Mouse (Mus musculus): ENCODE results near the gene Btbd17. TPM values are rescaled to one million over a fixed set of nuclear protein-coding genes. Genes with fewer than 3 reads are reported as not detected.

The Btbd17 gene
- polyA plus RNA-seq, 1 experiment = 34.0 TPM

DNA sequence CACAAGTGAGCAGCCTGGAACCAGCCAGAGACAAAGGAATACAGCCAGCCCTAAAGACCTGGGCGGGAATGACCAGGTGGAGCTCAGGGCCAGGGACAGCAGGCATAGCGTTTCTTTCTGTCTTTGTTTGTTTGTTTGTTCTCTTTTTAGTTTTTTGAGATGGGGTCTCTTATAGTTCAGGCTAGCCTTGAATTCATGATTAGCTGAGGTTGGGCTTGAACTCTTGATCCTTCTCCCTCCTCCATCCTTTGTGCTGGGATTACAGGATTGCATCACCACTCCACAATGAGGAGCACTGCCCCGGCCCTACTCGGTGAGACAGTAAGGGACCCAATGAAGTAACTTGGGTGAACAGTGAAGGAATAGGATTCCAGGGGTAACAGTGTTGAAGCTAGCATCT is 1.1 kb downstream of the Btbd17 start:
- Histone ChIP-seq H3K27me3 (ENCODE audit: control insufficient read depth, insufficient read depth, insufficient read length) (no peaks in the 10 kb centered on the region), H3K4me2 (ENCODE audit: low read depth) (peak overlapping the region; percentile 75), H3ac (ENCODE audit: control insufficient read depth, insufficient read length) (no peak overlapping the region), H3K4me3 (no peak overlapping the region), H3K36me3 (ENCODE audit: control insufficient read depth, insufficient read depth) (no peaks in the 10 kb centered on the region), H3K79me2 (ENCODE audit: control insufficient read depth, insufficient read depth) (no peaks in the 10 kb centered on the region)
- TF ChIP-seq SRF (IDR thresholded peaks at IDR 0.05; ENCODE audit: control insufficient read depth, insufficient read length, low read depth) = no peak
- TF ChIP-seq CEBPB (IDR thresholded peaks at IDR 0.05; ENCODE audit: insufficient read depth, poor library complexity, severe bottlenecking) = peak; percentile 54; the same call in 1 of the 2 replicates
- TF ChIP-seq REST (IDR thresholded peaks at IDR 0.05; ENCODE audit: insufficient read depth, insufficient read length) = no peak
- no peak for TF ChIP-seq MYOG (IDR thresholded peaks at IDR 0.05; ENCODE audit: control insufficient read depth in 1 of 3, insufficient read depth in 1 of 3, insufficient read length in 2 of 3, low read depth in 2 of 3)

DNA sequence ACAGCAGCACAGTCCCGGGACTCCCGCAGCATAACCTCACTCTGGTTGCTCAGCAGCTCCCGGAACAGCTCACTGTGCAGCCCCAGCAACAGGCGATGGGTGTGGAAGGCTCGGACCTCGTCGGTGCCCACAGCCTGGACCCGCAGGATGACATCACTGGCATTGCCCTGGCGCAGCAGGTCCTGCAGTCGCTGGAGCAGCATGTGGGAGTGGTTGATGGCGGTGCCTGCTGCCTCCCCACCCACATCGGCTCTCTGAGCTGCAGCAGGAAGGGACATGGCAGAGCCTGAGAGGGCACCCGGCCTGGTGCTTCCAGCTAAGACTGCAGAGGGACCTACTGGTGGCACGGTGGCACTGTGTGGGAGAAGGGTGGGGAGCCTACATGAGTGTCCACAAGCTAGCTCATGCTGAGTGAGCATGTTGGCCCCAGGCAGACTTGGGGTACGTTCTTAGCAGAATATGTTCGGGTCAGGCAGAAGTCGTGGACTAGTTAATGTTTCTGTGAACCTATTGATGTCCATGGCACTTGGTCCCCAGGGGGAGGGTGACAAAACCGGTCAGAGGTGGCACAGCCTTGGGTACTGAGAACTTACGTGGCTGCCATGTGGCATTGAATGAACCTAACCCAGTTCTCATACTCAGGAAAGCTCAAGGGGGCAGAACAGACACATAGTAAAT is 1.7 kb downstream of the Btbd17 start:
- peak overlapping the region; percentile 9 for H3K4me3 ChIP-seq
- H3K4me2 ChIP-seq (ENCODE audit: low read depth) = peak overlapping the region; percentile 75
- no peaks in the 10 kb centered on the region for H3K27me3 ChIP-seq (ENCODE audit: control insufficient read depth, insufficient read depth, insufficient read length)
- H3K36me3 ChIP-seq (ENCODE audit: control insufficient read depth, insufficient read depth) = no peaks in the 10 kb centered on the region
- no peaks in the 10 kb centered on the region for H3K79me2 ChIP-seq (ENCODE audit: control insufficient read depth, insufficient read depth)
- TF ChIP-seq MYOG (IDR thresholded peaks at IDR 0.05; ENCODE audit: control insufficient read depth in 1 of 3, insufficient read depth in 1 of 3, insufficient read length in 2 of 3, low read depth in 2 of 3) = peak in 2 of 3 experiments; percentile 83 to 87
- no peak for TF ChIP-seq SRF (IDR thresholded peaks at IDR 0.05; ENCODE audit: control insufficient read depth, insufficient read length, low read depth)
- TF ChIP-seq POLR2A (IDR thresholded peaks at IDR 0.05; ENCODE audit: insufficient read length, low read depth) = peak; percentile 66
- peak in 2 of 3 experiments; percentile 37 to 87 for TF ChIP-seq MYOD1 (IDR thresholded peaks at IDR 0.05; ENCODE audit: control insufficient read depth in 1 of 3, insufficient read length in 2 of 3, low read depth in 2 of 3)
- peak; percentile 61 for TF ChIP-seq POLR2AphosphoS2 (IDR thresholded peaks at IDR 0.05; ENCODE audit: insufficient read length, low read depth)
- no peak for TF ChIP-seq E2F4 (IDR thresholded peaks at IDR 0.05; ENCODE audit: insufficient read depth)
- no peak for TF ChIP-seq TCF12 (IDR thresholded peaks at IDR 0.05; ENCODE audit: insufficient read depth, poor library complexity, severe bottlenecking)
- no peak overlapping the region for H3ac ChIP-seq (ENCODE audit: control insufficient read depth, insufficient read length)

DNA sequence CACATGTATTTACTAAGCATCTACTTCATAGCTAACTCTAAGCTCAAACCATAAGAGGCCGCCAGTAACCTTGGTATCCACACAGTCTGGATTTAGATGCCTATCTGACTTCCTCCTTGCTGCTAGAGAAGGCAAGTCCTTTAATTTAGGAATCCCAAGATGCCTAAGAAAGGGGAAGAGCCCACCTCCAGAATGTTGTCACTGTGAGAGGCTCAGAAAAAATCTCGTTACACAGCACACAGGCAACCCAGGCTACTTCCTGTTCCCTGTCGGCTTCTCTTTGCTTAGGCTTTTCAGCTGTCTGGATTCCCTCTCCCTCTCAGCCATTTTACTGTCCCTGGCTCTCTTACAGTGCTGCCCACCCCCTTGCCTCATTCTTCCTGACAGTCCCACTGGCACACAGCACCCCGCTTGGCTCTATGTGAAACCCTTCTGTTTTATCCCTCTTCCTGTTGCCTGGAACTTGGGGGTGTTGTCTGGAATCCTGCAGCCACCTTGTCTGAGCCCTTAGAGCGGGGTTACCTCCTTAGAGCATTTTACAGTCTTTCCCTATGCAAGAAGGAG is 2.7 kb downstream of the Btbd17 start:
- Histone ChIP-seq H3K79me2 (ENCODE audit: control insufficient read depth, insufficient read depth) (no peaks in the 10 kb centered on the region), H3K27me3 (ENCODE audit: control insufficient read depth, insufficient read depth, insufficient read length) (no peaks in the 10 kb centered on the region), H3K4me3 (peak overlapping the region; percentile 9), H3K4me2 (ENCODE audit: low read depth) (peak overlapping the region; percentile 75), H3ac (ENCODE audit: control insufficient read depth, insufficient read length) (no peak overlapping the region), H3K36me3 (ENCODE audit: control insufficient read depth, insufficient read depth) (no peaks in the 10 kb centered on the region)
- no peak for TF ChIP-seq MAX (IDR thresholded peaks at IDR 0.05; ENCODE audit: low read depth)
- no peak for TF ChIP-seq TCF12 (IDR thresholded peaks at IDR 0.05; ENCODE audit: insufficient read depth, poor library complexity, severe bottlenecking)
- TF ChIP-seq E2F4 (IDR thresholded peaks at IDR 0.05; ENCODE audit: insufficient read depth) = no peak
- no peak for TF ChIP-seq MYOD1 (IDR thresholded peaks at IDR 0.05; ENCODE audit: control insufficient read depth in 1 of 3, insufficient read length in 2 of 3, low read depth in 2 of 3)
- TF ChIP-seq POLR2AphosphoS2 (IDR thresholded peaks at IDR 0.05; ENCODE audit: insufficient read length, low read depth) = no peak
- no peak for TF ChIP-seq USF1 (IDR thresholded peaks at IDR 0.05; ENCODE audit: low read depth)
- no peak for TF ChIP-seq TCF3 (IDR thresholded peaks at IDR 0.05; ENCODE audit: insufficient read length, low read depth)
- no peak for TF ChIP-seq MYOG (IDR thresholded peaks at IDR 0.05; ENCODE audit: control insufficient read depth in 1 of 3, insufficient read depth in 1 of 3, insufficient read length in 2 of 3, low read depth in 2 of 3)
- TF ChIP-seq REST (IDR thresholded peaks at IDR 0.05; ENCODE audit: insufficient read depth, insufficient read length) = no peak
- TF ChIP-seq SRF (IDR thresholded peaks at IDR 0.05; ENCODE audit: control insufficient read depth, insufficient read length, low read depth) = no peak
- no peak for TF ChIP-seq POLR2A (IDR thresholded peaks at IDR 0.05; ENCODE audit: insufficient read length, low read depth)

DNA sequence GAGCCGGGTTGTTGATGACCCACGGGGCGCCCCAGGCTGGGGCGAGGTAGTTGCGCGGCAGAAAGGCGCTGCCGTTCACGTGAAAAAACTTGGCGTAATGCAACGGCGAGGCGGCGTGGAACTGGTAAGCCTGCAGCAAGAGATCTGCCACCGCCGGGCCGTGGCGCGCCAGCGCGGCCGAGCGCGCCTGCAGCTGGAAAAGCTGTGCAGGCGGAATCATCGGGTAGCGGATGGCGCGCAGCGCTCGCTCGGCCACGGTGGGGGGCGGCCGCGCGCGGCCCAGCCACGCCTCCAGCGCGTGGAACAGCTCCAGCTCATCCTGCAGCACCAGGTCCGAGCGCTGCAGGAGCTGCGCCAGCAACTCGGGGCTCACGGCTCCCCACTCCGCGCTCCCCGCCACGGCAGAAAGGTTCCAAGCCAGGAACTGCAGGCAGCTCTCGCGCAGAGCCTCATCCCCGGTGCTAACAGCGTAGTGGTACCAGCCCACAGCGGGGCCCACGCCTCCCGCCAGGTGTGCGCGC is 3.8 kb downstream of the Btbd17 start:
- TF ChIP-seq CEBPB (IDR thresholded peaks at IDR 0.05; ENCODE audit: insufficient read depth, poor library complexity, severe bottlenecking) (no peak), MYOD1 (IDR thresholded peaks at IDR 0.05; ENCODE audit: control insufficient read depth in 1 of 3, insufficient read length in 2 of 3, low read depth in 2 of 3) (no peak), TCF12 (IDR thresholded peaks at IDR 0.05; ENCODE audit: insufficient read depth, poor library complexity, severe bottlenecking) (no peak), REST (IDR thresholded peaks at IDR 0.05; ENCODE audit: insufficient read depth, insufficient read length) (no peak), TCF3 (IDR thresholded peaks at IDR 0.05; ENCODE audit: insufficient read length, low read depth) (no peak), SRF (IDR thresholded peaks at IDR 0.05; ENCODE audit: control insufficient read depth, insufficient read length, low read depth) (no peak), POLR2A (IDR thresholded peaks at IDR 0.05; ENCODE audit: insufficient read length, low read depth) (no peak), MAX (IDR thresholded peaks at IDR 0.05; ENCODE audit: low read depth) (no peak), MYOG (IDR thresholded peaks at IDR 0.05; ENCODE audit: control insufficient read depth in 1 of 3, insufficient read depth in 1 of 3, insufficient read length in 2 of 3, low read depth in 2 of 3) (no peak), E2F4 (IDR thresholded peaks at IDR 0.05; ENCODE audit: insufficient read depth) (no peak), USF1 (IDR thresholded peaks at IDR 0.05; ENCODE audit: low read depth) (no peak), POLR2AphosphoS2 (IDR thresholded peaks at IDR 0.05; ENCODE audit: insufficient read length, low read depth) (no peak)
- Histone ChIP-seq H3K36me3 (ENCODE audit: control insufficient read depth, insufficient read depth) (no peaks in the 10 kb centered on the region), H3K79me2 (ENCODE audit: control insufficient read depth, insufficient read depth) (no peaks in the 10 kb centered on the region), H3K4me3 (no peak overlapping the region), H3K4me2 (ENCODE audit: low read depth) (peak overlapping the region; percentile 75), H3K27me3 (ENCODE audit: control insufficient read depth, insufficient read depth, insufficient read length) (no peaks in the 10 kb centered on the region), H3ac (ENCODE audit: control insufficient read depth, insufficient read length) (no peak overlapping the region)
